Mouse (Mus musculus): ENCODE data around the gene Creld1.

Creld1 gene

GRCm38 (mm10) chr6:113508272-113508946 lies 25.3 kb downstream of the Creld1 start:
- DNase-seq (ENCODE audit: low read depth, low spot score): no peak

- DNase-seq (ENCODE audit: low read depth, low spot score): no peak
Observed at GRCm38 (mm10) chr6:113508947-113509280, 25.8 kb downstream of the Creld1 start.

- no peak for DNase-seq (ENCODE audit: low read depth, low spot score)
Observed at GRCm38 (mm10) chr6:113513944-113514343, 30.8 kb downstream of the Creld1 start.

- DNase-seq (ENCODE audit: low read depth, low spot score): no peak
Observed at GRCm38 (mm10) chr6:113514600-113514999, 31.5 kb downstream of the Creld1 start.

GRCm38 (mm10) chr6:113517434-113518080 lies 34.5 kb downstream of the Creld1 start:
- DNase-seq (ENCODE audit: low read depth, low spot score): no peak

GRCm38 (mm10) chr6:113522310-113522709 lies 39.2 kb downstream of the Creld1 start:
- no peak for DNase-seq (ENCODE audit: low read depth, low spot score)

- no peak for DNase-seq (ENCODE audit: low read depth, low spot score)
Observed at GRCm38 (mm10) chr6:113523420-113523819, 40.3 kb downstream of the Creld1 start.

- peak; percentile 84 for DNase-seq (ENCODE audit: low read depth, low spot score)
Observed at GRCm38 (mm10) chr6:113530932-113531839, 48.1 kb downstream of the Creld1 start, which contains the start of the genes Emc3 and Fancd2. Gene Emc3 (minus strand): TSS chr6:113531652. Gene Fancd2 (plus strand): TSS chr6:113531682.

GRCm38 (mm10) chr6:113531840-113532404 lies 48.8 kb downstream of the Creld1 start:
- DNase-seq (ENCODE audit: low read depth, low spot score): peak; percentile 8

GRCm38 (mm10) chr6:113534886-113535285 lies 51.8 kb downstream of the Creld1 start:
- no peak for DNase-seq (ENCODE audit: low read depth, low spot score)

GRCm38 (mm10) chr6:113541610-113542009 lies 58.5 kb downstream of the Creld1 start:
- no peak for DNase-seq (ENCODE audit: low read depth, low spot score)

Data from c-Kit-negative CD71-positive TER-119-positive erythroid progenitor cells, embryonic 14.5 days (primary cell).